Mouse (Mus musculus): Measurements from ENCODE around the gene Arl4d.

GRCm38 (mm10) chr11:101698114-101698513, 32.8 kb downstream of the Arl4d start:
- no peak for TF ChIP-seq CTCF (IDR thresholded peaks at IDR 0.05; ENCODE audit: low read depth, low read length)
- TF ChIP-seq POLR2A (IDR thresholded peaks at IDR 0.05; ENCODE audit: extremely low read depth, insufficient read depth, low read length) = no peak

All from liver, adult 2 months (tissue).